Mouse (Mus musculus): Measurements from ENCODE around the gene Cd24a. TPM values are rescaled to one million over a fixed set of nuclear protein-coding genes. Genes with fewer than 3 reads are reported as not detected.

Gene Cd24a
- polyA plus RNA-seq, 1 experiment: 790 TPM

- TF ChIP-seq CTCF (IDR thresholded peaks at IDR 0.05; ENCODE audit: control insufficient read depth, insufficient read depth, low read length) (no peak), POLR2A (IDR thresholded peaks at IDR 0.05; ENCODE audit: borderline replicate concordance, control insufficient read depth, low read depth, low read length) (no peak)
- no peak overlapping the region for H3K27ac ChIP-seq (ENCODE audit: control insufficient read depth, insufficient read depth, low read depth, low read length, poor library complexity)
- WGBS: 84% methylated on average over 2 of the region's 2 CpGs
- H3K4me1 ChIP-seq (ENCODE audit: control insufficient read depth, insufficient read depth, low read length): peaks cover 2% of the 10 kb centered on the region
- no peak overlapping the region for H3K4me3 ChIP-seq (replicated peaks; ENCODE audit: control insufficient read depth, low read depth, low read length)
These were observed 53.7 kb downstream of the Cd24a start for GRCm38 (mm10) chr10:43631639-43632354.

GRCm38 (mm10) chr10:43633117-43633516 lies 55.0 kb downstream of the Cd24a start:
- WGBS: 57% methylated on average over 4 of the region's 4 CpGs
- Histone ChIP-seq H3K4me3 (replicated peaks; ENCODE audit: control insufficient read depth, low read depth, low read length) (no peak overlapping the region), H3K27ac (ENCODE audit: control insufficient read depth, insufficient read depth, low read depth, low read length, poor library complexity) (no peak overlapping the region), H3K4me1 (ENCODE audit: control insufficient read depth, insufficient read depth, low read length) (no peaks in the 10 kb centered on the region; the same call in 1 of the 2 replicates)
- TF ChIP-seq CTCF (IDR thresholded peaks at IDR 0.05; ENCODE audit: control insufficient read depth, insufficient read depth, low read length): no peak
- TF ChIP-seq POLR2A (IDR thresholded peaks at IDR 0.05; ENCODE audit: borderline replicate concordance, control insufficient read depth, low read depth, low read length): no peak

Other genes with a start within 250 kb of the Cd24a start
- 0.88 and 2.7 TPM in 2 replicates for gene Bend3, start 99.5 kb upstream of the Cd24a start, polyA plus RNA-seq (2011; ENCODE audit: insufficient read depth, insufficient read length, low replicate concordance, missing spikeins)
- gene Gm9803, start 54.2 kb upstream of the Cd24a start, polyA plus RNA-seq (2011; ENCODE audit: insufficient read depth, insufficient read length, low replicate concordance, missing spikeins): 49.9 and 110 TPM in 2 replicates
- gene 1700021F05Rik, start 37.3 kb upstream of the Cd24a start, polyA plus RNA-seq (2011; ENCODE audit: insufficient read depth, insufficient read length, low replicate concordance, missing spikeins): 28.8 and 56.2 TPM in 2 replicates